Mouse (Mus musculus): ENCODE results near the gene Tor4a.

The Tor4a gene

DNA sequence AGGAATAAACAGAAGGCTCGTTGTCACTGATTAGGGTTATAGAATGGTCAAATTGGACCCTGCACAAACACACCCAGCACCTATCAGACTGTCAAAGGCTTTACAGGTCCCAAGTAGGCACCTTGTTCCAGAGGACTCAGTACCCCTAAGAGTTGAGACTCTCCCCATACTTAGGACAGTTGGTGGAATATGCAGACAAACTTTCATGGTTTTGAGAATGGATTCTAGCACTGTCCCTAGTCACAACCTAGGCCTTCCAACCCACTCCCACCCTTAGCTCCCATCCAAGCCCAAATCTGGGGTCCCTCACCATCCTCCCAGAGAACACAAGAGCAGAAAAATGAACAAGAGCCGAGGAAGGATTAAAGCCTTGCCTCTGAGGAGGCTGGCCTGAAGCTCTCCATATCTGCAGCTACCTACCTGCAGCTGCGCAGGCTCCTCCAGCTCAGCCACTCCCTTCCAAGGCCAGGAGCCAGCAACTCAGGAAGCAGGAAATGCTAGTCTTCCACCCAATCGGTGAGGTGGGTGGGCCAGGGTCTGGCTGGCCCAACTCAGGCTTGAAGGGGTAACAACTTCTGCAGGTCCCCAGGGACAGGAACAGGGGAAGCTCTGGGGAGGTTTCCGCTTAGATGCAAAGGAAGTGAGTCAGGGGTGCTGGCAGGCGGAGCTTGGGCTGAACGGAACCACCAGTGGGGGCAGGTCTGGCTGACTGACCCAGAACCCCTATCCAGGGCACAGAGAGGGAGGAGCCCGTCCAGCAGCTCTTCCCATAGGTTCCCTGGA, at the start of gene Tor4a:
Gene Tor4a (minus strand): TSS at position 715 of the 783 bp plus-strand sequence.
- DNase-seq (ENCODE audit: low spot score in 2 of 2) = peak; percentile 62 to 83

DNA sequence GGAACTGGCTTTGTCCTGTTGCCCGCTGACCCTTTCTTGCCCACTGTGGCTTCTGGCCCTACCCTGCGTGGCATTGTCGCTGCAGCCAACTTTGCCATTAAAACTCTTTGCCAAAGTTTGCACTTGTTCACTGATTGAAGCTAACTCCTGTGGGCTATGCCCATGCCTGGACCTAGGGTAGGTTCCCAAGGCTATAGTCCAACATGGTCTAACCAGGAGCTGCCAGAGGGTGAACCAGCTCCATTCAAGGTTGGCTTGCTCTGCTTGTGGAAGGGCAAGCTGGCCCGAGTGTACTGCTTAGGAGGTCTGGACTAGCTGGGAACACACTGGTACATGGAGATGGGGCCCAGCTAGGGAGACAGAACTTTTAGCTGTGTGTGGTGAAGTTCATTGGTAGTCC, 47.5 kb upstream of the Tor4a start:
- DNase-seq (ENCODE audit: low spot score in 2 of 2) = no peak

DNA sequence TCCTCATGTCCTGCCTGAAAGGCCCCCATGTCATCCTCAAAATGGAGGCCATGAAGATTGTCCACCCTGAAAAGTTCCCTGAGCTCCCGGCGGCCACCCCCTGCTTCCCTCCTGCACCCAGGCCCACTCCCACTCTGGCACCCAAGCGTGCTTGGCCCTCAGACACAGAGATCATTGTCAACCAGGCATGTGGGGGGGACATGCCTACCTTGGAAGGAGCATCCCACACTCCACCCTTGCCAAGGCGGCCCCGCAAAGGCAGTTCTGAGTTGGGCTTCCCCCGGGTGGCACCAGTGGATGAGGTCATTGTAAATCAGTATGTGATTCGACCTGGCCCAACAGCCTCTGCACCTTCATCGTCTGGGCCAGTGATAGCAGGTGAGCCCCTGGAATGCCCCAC, 46.7 kb upstream of the Tor4a start:
- DNase-seq (ENCODE audit: low spot score in 2 of 2) = no peak

DNA sequence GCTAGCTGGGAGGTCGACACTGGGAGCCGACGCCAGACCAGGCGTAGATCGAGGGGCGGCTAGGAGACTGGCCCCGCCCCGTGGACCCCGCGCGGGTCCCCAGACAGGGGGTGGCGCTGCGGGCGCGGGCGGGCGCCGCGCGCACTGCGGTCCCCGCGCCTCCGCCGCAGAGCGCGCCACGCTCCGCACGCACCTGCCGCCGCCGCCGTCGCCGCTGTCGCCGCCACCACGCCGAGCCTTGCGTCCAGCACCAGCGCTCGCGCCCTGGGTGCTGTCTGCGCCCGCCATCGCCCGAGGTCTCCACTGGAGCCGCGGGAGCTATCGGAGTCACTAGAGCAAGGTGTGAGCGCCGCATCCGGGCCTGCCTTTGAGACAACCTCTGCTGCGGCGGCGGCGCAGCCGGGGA, 45.4 kb upstream of the Tor4a start, which contains the start of the genes Rnf208 and Cysrt1:
Gene Rnf208 (plus strand): TSS at position 155 of the 406 bp plus-strand sequence.
Gene Cysrt1 (minus strand): TSS at position 352 of the 406 bp plus-strand sequence.
- no peak for DNase-seq (ENCODE audit: low spot score in 2 of 2)

DNA sequence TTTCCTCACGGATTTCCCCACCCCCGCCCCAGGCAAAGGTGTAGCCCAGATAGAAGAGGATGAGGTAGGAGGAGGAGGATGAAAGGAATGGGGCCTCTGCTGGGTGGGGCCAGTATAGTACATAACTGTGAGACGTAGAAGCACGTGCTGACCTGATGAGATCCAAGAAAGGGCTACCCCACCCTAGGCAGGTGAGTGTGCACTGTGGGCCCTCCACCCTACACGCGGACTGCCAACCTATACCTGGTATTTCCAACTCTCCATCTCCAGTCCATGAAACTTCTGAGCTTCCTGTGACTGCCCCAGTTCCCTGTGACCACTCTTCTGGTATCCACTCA, 44.7 kb upstream of the Tor4a start:
- no peak for DNase-seq (ENCODE audit: low spot score in 2 of 2)

DNA sequence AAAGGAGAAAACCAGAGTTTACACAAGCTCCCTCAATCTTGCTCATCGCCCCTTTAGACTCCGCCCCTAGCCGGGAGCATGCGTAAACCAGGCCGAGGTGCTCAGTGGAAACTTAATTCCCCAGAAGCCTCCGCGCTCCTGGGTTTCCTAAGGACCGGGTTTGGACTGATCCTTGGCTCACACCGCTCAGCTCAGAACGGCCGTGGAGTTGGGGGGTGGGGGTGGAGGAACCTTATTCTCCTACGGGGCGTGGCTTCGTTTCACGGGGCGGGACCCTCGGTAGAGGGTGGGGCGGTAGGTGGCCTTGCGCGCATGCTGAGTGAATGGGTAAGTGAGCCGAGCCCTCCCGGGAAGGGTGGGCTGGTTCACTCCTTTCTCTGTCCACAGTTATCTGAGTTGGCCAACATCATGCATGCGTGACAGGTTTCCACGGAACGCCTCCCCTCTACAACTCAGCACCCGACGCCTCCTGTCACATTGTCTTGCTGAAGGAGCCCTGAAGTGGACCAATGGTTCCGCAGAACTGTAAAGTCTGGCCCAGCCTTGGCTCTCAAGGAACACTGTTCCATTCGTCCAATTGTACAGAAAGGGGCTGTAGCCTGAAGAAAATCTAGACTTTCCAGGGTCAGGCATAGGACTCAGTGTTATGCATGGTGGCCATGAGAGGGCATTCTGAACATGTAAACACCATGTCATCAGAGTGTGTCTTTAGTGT, 44.2 kb upstream of the Tor4a start:
- peak in 1 of 2 experiments; percentile 54 for DNase-seq (ENCODE audit: low spot score in 2 of 2)

DNA sequence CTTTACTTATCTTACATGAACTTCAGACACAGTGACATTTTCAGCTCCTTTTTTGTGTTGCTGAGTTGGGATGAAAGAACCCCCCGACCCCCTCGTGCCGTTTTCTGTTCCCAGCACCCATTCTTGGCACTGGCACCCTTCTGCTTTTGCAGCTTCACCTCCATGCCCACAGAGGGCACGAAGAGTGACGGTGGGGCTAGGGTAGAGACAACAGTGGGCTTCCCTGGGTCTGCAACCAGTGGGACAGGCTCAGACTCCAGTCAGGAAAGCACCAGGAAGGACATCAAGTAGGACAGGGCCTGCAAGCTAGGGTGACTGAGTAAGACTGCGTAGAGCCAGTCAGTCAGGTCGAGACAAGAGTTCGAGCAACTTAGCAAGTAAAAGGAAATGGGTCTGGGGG, 43.6 kb upstream of the Tor4a start:
- DNase-seq (ENCODE audit: low spot score in 2 of 2) = no peak

DNA sequence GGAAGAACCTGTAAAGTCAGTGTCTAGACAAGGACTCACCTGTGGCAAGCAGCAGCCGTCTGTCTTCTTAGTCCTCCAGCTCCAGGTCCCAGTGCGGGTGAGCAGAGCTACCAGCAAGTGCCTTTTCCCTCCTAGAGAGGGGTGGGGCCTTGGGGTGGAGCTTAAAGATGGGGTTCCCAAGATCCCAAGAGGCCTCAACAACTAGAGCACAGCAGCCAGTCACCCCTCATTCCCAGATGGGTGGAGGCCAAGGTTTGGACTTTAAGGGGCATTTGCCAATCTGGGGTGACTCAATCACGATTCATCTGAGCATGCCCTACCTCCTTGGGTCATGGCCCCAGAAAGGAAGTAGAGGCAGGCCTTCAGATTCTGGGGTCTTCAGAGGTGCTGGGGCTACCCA, 43.1 kb upstream of the Tor4a start:
- no peak for DNase-seq (ENCODE audit: low spot score in 2 of 2)

DNA sequence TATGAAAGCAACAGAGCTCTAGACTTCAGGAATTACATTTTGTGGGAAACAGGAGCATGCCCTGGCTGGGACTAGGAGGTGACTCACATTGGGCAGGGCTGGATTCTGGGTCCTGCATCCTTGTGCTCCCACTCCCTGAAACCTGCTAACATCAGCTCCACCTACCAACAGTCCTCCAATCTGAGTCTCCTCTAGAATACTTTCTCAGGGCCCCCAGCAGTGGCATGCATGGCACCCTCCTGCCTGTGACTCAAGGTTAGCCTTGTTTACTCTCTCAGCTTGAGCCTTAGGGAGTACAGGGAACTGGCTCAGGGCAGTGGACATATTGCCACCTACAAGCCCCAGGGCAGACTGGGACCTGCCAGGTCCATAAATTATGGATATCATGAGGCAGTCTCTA, 41.4 kb upstream of the Tor4a start:
- DNase-seq (ENCODE audit: low spot score in 2 of 2) = no peak

DNA sequence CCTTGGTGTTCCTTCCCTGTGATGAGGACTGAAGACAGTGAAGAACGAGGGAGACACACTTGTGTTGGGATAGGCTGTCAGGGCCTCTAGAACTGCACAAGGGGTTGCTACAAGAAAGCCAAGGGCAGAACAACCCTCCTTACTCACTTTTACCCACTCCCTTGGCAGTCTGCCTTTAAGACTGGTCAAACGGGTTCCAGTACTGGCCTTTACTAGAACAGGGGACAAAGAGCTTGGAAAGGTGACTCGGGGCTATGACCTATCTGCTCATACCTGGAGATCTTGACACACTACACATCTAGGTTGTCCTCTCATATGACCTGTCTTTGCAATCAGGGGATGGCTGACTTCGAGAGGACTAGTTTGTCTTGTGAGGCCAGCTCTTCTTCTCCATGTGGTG, 40.8 kb upstream of the Tor4a start:
- DNase-seq (ENCODE audit: low spot score in 2 of 2) = no peak

DNA sequence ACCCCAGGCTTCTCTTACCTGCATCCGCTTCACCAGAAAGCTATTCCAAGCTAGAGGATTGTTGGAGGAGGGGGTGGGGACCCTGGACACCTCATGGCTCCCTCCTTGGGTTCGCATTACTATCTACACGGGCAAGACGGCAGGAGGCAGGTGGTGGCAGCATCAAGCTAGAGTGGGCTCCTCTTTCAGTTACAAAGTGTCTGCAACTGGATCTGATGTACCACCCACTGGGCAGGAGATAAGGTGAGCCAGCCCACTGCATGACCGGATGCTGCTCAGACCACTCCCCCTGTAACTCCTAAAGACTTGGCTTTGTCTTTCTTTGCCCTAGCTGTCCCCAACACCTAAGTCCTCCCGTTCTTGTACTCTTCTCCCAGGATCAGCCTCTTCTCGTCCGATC, 39.9 kb upstream of the Tor4a start, which contains the start of gene Rnf224:
Gene Rnf224 (minus strand): TSS at position 174 of the 400 bp plus-strand sequence.
- no peak for DNase-seq (ENCODE audit: low spot score in 2 of 2)

DNA sequence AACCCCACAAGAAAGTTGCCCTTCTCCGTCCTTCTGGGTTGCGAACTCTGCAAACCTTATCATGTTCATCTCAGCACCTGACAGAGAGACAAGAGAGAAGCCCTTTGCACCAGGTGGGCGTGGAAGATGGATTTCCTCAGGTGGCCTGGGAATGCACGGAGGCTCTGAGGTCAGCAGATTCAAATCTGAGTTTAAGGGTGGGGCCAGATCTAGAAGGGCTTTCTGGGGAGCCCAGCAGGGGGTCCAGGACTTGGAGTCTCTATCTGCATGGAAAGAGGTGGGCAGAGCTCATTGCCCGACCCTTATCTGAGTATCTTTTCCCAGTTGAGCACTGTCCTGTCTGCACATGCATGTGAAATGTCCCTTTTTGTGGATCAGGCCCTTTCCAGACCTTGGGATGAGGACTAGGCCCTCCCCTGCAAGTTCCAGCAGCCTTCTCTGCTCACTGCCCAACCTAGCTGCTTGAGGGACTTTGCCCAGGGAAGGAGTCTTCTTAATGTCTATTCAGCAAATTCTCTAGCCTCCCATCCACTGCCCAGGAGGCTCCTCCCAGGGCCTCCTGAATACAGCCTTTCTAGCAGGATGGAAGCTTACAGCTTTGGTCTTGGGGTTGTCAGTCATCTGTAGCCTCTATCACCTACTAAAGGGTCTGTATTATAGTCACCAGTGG, 38.0 kb upstream of the Tor4a start:
- DNase-seq (ENCODE audit: low spot score in 2 of 2) = no peak

DNA sequence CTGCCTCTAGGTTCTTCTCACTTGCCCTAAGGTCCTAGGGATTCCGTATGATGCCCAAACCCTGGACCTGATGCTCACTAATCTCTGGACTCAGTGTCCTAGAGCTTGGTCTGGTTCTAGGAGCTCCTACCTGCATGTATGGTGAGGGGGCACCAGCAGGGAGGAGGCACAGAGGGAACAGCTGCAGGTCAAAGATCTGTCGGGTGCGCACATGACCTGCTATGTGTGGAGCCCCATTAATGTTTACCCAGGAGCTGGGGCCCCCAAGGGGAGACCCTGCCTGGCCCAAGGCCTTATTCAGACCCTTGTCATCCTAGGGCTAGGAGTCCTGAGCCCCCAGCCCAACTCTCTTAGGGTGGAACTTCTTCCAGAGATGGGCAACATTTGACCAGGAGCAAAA, 37.4 kb upstream of the Tor4a start, which contains the start of gene Slc34a3:
Gene Slc34a3 (minus strand): TSS at position 315 of the 400 bp plus-strand sequence.
- no peak for DNase-seq (ENCODE audit: low spot score in 2 of 2)

DNA sequence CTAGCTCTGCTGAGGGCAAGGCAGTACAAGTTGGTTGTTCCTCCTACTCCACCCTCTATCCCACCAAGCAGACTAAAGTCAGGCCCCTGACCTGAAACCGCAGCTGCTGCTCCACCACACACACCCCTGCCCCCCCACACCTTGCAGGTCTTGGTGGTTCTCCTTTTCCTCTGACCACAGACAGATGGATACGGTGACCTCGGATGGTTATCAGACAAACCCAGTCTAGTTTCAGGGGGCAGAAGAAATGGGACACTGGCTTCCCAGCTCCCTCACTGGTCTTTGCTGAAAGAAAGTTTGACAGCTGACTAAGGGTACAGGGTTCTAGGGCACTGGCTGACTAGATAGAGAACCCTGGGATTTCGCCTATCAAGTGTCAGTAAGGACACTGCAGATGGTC, 36.7 kb upstream of the Tor4a start:
- no peak for DNase-seq (ENCODE audit: low spot score in 2 of 2)

DNA sequence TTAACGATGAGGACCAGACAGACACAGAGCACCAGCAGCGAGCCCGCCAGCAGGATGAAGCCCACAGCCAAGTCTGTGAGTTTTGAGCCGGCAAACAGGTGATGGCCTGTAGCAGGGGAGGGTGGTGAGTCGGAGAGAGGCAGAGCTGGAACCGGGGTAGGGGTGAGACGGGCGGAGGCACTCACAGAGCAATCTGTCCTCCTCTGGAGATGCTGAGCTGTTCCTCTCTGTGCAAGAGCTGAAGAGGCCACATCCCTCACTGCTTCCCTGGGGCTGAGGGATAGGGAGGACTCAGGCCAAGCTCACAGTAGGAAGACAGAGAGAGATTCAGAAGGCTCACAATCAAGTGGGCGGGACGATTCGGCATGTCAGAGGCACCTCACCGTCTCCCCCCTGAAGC, 34.4 kb upstream of the Tor4a start:
- DNase-seq (ENCODE audit: low spot score in 2 of 2) = no peak

DNA sequence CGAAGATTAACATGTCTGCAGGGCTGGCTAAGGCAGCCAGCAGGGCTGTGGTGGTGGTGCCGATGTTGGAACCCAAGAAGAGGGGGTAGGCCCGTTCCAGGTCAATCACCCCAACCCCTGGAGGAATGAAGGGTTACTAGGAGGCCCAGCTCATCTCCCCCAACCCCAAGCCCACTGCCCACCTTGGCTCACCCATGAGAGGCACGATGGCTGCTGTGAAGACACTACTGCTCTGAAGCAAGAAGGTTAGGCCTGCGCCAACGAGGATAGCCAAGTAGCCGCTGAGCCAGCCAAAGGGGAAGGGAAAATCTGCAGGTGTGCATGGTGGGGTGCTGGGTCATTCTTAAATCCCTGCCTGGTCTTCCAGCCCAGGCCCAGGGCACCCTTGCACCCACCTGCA, 33.9 kb upstream of the Tor4a start:
- DNase-seq (ENCODE audit: low spot score in 2 of 2) = no peak

DNA sequence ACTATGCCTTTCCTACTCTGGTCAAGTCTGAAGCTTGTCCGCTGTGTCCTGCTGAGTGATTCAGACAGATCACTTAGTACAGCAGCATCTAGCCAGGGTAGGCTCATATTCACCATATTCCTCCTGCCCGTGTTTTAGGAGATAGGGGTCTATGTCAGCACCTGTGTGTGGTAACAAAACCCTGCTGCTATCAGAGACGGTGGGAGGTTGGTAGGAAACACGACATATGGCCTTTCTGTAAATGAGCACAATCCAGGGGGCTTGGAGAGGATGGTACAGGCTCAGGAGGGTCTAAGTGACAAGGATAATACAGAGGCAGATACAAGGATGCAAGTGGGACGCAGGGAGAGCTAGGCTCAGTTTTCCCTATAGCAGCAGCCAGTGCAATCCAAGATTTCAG, 32.9 kb upstream of the Tor4a start:
- DNase-seq (ENCODE audit: low spot score in 2 of 2) = no peak

DNA sequence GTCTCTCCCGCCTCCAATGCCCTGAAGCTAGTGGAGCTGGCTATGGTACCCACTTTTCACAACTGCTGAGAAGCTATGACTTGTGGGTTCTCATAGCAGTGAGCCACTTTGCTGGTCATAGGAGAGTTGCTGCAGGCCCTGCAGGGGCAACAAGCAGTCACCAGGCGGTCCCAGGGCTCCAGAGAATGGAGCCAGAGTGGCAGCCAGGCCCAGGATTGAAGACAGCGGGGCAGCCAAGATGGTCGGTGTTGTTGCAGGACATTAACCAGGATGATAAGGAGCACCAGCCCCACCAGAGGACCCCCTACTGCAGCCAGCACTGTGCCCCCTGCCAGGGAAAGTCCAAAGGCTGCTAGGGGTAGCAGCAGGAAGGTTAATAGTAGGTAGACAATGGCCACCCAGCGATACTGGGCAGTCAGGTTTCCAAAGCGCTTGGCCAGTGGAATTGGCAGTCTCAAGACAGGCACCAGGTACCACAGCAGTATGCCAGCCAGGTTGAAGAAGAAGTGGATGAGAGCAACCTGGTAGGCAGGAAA, 32.4 kb upstream of the Tor4a start:
- no peak for DNase-seq (ENCODE audit: low spot score in 2 of 2)

DNA sequence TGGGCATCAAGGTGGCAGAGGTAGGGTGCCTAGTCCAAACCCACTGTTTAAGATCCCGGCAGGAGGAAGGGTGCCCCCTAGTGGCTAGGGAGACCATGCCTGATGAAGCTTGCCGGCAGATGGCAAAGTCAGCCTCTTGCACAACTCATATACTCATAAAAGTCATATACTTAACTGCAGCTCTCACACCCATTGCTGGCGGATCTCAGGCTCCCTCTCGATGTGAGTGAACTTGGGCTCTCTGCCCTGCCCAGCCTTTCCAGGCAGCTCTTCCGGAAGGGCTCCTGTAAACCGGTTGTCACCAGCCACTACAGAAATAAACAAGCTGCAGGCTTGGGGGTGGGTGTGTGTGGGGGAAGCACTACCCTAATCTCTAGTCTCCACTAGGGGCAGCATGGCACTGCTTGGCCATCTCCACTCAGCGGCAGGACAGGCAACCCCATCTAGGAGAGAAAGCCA, 31.8 kb upstream of the Tor4a start:
- peak; percentile 90 to 94 for DNase-seq (ENCODE audit: low spot score in 2 of 2)

DNA sequence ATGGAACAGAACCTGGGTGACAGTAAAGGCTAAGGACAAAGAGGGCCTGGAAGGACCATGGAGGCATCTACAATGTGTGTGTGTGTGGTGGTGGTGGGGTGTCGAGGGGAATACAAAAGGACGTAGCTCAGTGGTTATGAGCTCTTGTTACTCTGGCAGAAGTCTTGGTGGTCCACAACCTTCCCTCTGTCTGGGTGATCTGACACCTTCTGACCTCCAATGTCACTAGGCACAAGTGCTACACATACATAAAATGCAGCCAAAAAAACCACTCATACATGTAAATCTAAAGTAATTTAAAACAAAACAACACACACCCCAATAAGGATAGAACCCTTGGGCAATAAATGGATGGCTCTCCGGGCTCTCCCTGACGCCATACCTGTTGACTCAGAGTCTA, 30.7 kb upstream of the Tor4a start:
- DNase-seq (ENCODE audit: low spot score in 2 of 2) = no peak

DNA sequence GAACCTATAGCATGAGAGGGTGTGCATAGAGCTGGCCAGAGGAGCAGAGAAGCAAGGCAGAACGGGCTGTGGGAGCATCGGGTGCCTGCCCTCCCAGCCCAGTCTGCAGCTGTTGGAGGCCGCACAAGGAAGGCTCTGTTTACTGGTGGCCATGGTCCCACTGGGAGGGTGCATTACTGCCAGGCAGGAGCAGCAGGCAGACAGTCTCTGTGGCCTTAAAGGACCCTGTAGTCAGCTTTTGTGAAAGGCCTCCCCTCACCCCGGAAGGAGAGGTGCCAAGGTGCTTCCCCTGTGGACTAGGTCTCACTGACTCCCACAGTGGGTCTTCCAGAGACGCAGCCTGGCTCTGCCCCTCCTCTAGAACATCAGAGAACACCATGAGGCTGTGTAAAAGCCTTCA, 30.2 kb upstream of the Tor4a start:
- DNase-seq (ENCODE audit: low spot score in 2 of 2) = no peak

DNA sequence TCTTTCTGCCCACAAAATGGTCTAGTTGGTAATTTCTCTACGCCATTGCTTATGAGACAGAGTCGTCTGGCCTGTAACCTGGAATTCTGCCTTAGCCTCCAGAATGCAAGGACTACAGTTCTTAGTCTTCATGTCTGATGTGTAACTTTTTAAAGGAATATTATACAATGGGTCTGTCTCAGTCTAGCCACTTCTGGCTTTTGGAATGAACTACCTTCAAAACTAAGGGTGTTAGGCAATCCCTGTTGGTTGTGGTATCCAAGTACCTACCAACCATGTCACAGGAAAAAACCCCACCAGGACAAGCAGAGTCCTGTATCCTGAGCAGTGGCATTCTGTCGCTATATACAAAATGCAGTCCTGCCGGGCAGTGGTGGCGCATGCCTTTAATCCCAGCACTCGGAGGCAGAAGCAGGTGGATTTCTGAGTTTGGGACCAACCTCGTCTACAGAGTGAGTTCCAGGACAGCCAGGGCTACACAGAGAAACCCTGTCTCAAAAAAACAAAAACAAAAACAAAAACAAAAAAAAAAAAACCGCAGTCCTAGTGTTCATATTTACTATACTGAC, 29.2 kb upstream of the Tor4a start:
- DNase-seq (ENCODE audit: low spot score in 2 of 2) = no peak
